Mouse (Mus musculus) mouse embryonic stem cell (cell line): ENCODE data around the gene Txlna.

Experiments
- in situ Hi-C, 2 experiments: fragments of 300-500 bp; cut with MboI; formaldehyde crosslinking; loops; 1 replicate in 1 of 2; 3 replicates in 1 of 2; pipeline ENCODE4 v1.14.3; 2019 to 2020; ENCODE audit warnings: low sequenced_read_pairs in 2 of 2, low pct_unique_long_range_greater_than_20kb in 1 of 2, mixed read lengths in 1 of 2; ENCODE audit not compliant: unreplicated experiment in 1 of 2

Gene Txlna

GRCm38 (mm10) chr4:129630944-129631343, 9.9 kb downstream of the Txlna start:
- in situ Hi-C loops, result no loop called here

DNA sequence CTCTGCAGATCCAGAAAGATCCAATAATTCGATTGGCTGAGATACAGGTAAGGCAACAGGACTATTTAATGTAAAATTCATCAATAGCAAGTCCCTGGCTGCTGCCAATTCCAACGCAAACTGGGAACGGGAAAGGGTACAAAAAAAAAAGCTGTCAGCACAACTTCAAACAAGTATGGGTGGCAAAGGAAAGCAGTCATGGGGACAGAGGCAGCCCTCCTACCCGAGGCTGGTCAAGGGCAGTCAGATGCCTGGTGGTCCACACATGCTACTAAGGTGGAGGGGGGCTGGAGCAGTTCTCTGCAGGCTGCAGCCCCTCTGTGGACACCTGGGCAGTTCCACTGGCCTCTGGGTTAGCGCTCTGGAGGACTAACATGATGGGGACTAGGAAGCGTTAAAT, 14.8 kb downstream of the Txlna start:
- in situ Hi-C loops, result no loop called here

DNA sequence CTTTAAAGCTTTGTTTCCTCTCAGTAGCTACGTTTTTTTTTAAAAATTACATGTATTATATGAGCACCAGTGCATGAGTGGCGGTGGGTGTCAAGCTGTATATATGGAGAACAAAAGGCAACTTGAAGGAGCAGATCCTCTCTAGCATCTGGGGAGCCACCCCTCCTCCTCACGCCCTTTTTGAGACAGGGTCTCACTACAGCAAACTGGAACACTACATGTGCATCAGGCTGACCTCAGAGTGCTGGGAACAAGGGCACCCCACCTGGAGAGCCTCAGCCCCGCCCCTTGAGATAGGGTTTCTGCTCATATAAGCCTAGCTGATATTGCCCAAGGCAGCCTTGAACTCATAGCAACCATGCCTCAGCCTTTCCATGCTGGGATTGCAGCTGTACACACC, 15.4 kb downstream of the Txlna start:
- in situ Hi-C loops, result no loop called here

- in situ Hi-C loops, result no loop called here
Observed at GRCm38 (mm10) chr4:129625029-129625370, 15.9 kb downstream of the Txlna start.

DNA sequence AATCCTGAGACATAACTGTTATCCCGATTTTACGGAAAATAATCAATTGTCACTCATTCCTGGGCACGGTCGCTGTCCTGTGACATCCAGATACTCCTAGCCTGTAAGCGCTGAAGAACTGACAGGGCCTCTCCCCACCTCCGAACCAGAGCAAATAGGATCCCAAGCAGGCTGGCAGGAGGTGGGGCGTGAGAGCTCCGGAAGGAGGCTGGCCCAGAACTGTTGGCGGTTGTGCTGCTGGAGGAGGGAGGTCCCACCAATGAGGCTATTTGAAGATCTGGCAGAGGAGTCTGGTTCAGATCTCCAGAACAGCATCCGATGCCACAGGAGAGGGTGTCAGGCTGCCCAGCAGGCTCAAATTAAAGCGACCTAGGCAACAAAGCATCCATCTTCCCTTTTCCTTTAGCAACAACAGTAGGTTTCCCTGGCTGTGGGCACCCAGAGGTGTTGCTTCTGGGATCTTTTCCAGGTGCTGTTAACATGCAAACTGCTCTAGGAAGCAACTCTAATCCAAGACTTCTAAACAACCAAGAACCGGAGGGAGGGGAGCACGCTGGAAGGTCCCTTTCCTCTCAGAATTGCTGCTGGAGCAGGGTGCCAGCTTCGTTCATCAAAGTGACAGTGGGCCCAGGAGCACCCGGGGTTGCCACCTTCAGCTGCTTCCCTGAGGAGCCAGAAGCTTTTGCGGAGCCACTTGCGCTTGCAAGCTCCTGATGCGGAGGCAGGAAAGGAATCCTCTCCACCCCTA, 16.4 kb downstream of the Txlna start:
- in situ Hi-C loops, result no loop called here

- in situ Hi-C loops, result no loop called here
Observed at GRCm38 (mm10) chr4:129623681-129624091, 17.2 kb downstream of the Txlna start, which contains the start of gene Ccdc28b. Ccdc28b (minus strand) TSS chr4:129623947.

GRCm38 (mm10) chr4:129622803-129623535, 17.9 kb downstream of the Txlna start:
- in situ Hi-C loops, result no loop called here

DNA sequence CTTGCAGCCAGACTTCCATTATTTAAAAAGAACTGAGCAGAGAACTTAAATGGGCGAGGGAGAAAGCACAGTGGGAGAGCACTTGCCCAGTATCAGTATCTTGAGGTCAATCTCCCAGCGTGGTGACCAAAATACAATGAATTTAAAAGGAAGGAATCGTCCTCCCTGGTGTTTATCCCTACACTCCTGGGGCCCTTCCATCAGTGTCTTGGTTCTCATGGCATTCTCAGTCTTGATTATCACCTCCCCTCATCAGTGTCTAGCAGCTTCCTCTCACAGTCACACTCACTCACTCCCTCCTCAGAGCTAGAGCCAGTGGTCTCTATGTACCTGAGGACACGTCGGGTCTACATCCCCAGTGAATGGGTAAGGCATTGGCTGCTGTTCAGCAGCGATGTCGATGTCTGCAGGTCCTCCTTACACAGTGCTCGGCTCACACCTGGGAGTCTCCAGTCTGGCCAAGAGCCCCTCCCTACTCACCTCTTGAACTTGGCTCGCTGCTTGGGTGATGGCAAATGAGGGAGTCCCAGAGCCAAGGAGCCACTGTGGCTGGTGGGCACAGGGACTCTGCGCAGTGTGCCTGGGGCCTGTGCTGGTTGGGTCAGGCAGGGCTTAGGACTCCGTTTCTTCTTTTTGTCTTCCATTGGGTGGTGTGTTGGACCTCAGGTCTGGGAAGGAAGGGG, 18.6 kb downstream of the Txlna start:
- in situ Hi-C loops, result no loop called here

- in situ Hi-C loops, result no loop called here
Observed at GRCm38 (mm10) chr4:129621283-129621841, 19.5 kb downstream of the Txlna start.

DNA sequence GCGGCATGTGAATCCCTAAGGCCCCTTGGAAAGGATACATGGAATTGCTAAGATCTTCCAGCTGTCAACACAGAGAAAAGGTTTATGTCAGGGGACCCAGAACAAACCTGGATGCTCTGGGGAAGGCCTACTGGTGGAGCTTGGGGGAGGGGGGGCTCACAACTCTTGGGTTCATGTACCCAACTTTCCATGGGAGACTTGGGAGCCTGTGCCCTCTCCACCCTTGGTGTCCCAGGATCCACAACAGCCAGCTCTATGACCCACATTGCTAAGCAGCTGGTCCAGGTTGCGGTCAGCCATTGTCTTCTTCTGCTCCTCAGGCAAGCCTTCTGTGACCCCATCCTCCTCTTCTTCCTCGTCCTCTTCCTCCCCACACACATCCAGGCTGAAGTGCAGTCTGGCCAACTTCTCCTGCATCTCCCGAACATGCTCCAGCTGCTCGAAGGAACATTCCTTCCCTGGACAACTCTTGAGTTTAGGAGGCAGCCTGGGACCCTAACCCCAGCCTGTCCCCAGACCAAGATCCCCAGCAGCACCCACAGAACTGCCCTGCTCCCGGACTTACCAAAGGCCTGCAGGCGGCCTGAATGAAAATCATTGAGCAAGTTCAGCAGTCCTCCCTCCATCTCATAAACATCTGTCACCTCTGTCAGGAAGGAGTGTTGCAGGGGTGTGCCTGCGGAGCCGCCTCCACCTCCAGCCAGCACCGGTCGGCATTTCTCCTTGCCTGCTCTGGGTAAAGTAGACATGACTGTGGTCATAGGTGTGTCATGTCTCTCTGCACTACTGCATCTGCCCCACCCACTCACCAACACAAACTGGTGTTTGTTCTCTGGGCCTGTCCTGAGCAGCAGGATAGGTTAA, 20.2 kb downstream of the Txlna start:
- in situ Hi-C loops, result no loop called here

- in situ Hi-C loops, result no loop called here
Observed at GRCm38 (mm10) chr4:129618786-129619691, 21.8 kb downstream of the Txlna start, which contains the start of gene Iqcc. Iqcc (minus strand) TSS chr4:129619099.

- in situ Hi-C loops, result no loop called here
Observed at GRCm38 (mm10) chr4:129618031-129618430, 22.8 kb downstream of the Txlna start.

GRCm38 (mm10) chr4:129617121-129617641, 23.7 kb downstream of the Txlna start:
- in situ Hi-C loops, result no loop called here

GRCm38 (mm10) chr4:129616631-129617030, 24.2 kb downstream of the Txlna start:
- in situ Hi-C loops, result no loop called here

DNA sequence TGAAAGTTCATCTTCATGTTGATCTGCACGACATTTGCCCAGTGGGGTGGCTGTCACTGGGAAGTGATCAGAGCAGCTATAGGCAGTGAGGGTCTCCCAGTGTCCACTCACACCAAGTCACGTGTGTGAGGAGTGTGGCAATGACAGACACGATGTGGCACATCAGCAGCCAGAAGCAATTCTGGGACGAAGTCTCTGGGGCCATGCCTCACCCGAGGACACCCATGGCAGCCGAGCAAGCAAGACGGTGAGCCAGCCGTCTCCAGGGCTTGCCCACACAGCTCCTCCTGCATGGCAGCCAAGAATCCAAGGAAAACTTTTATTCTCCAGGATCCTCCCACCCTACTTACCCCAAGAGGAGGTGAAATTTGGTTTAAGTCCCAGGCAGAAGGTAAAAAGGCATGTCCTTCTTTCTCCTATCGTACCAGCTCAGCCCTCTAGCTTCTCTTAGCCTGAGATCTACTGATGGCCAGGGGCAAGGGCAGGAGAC, 25.0 kb downstream of the Txlna start:
- in situ Hi-C loops, result no loop called here

- in situ Hi-C loops, result no loop called here
Observed at GRCm38 (mm10) chr4:129614093-129614492, 26.8 kb downstream of the Txlna start, which contains the start of gene Dcdc2b. Dcdc2b (minus strand) TSS chr4:129614257.

- in situ Hi-C loops, result no loop called here
Observed at GRCm38 (mm10) chr4:129610472-129610871, 30.4 kb downstream of the Txlna start.
